Mouse (Mus musculus): ENCODE results near the gene Wdr59. TPM values are rescaled to one million over a fixed set of nuclear protein-coding genes. Genes with fewer than 3 reads are reported as not detected.
A peak's percentile ranks its signal among the peaks of the same experiment; 100 is the strongest.

The Wdr59 gene
- polyA plus RNA-seq, 1 experiment: 4.8 TPM

GRCm38 (mm10) chr8:111528071-111528470 lies 6.2 kb upstream of the Wdr59 start:
- no peak overlapping the region for H3K27ac ChIP-seq (ENCODE audit: insufficient read depth, low read depth, low read length)
- no peak overlapping the region for H3K4me3 ChIP-seq (ENCODE audit: insufficient read depth, low read length)
- peaks cover 27% of the 10 kb centered on the region for H3K4me1 ChIP-seq (ENCODE audit: control insufficient read depth, insufficient read depth, low read length)
- TF ChIP-seq POLR2A (IDR thresholded peaks at IDR 0.05; ENCODE audit: borderline replicate concordance, low read depth, low read length): no peak
- TF ChIP-seq CTCF (IDR thresholded peaks at IDR 0.05; ENCODE audit: low read depth, low read length): no peak

DNA sequence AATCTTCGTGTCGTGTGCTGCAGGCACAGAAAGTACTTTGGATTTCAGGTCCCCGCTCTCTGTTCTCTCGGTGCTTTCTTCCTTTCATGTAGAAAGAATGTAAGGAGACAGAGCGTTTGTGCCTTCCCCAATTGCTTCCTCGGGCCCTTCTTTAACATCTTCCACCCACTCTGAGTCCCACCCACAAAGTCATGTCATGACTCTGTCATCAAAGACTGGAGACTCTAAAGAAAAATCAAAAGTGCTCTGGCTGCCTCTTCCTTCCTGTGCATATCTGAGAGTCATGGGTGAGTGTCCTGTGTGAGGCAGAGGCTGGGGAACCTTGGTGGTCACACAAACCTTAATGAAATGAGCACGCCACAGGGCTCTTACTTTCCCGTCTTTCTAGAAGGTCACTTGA lies 5.3 kb upstream of the Wdr59 start:
- TF ChIP-seq CTCF (IDR thresholded peaks at IDR 0.05; ENCODE audit: low read depth, low read length): no peak
- TF ChIP-seq POLR2A (IDR thresholded peaks at IDR 0.05; ENCODE audit: borderline replicate concordance, low read depth, low read length): no peak
- Histone ChIP-seq H3K4me3 (ENCODE audit: insufficient read depth, low read length) (0 out of 2 replicates have a peak overlapping the region, but pooled peaks have one; percentile 15), H3K4me1 (ENCODE audit: control insufficient read depth, insufficient read depth, low read length) (peaks cover 29% of the 10 kb centered on the region), H3K27ac (ENCODE audit: insufficient read depth, low read depth, low read length) (peak overlapping the region; percentile 74)

DNA sequence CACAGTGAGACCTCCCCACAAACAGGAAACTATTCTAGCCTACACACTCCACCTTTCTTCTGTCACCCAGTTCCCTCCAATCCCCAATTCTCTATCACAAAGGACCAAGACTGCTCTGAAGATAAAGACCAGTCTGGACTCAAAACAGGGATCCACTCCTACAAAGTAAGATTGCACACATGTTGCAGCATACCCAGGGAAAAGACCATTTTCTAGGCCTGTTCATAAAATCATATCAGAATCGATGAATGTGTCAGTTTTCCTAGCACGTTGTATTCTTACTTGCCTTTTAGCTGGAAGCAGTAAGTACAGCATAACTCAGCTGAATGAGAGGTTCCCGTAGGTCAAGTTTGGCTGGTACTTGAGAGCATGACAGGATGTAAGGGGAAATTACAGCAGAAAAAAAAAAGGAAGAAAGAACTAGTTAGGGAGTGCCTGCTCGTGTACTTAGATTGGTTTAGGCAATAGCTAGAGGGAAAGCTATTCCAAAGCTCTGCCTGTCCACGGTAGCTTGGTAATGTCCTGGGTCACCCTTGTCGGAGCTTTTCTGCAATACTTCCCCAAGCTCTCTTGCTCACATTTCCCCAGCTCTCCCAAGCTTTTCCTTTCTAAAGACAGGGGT lies 4.6 kb upstream of the Wdr59 start:
- TF ChIP-seq CTCF (IDR thresholded peaks at IDR 0.05; ENCODE audit: low read depth, low read length): no peak
- no peak for TF ChIP-seq POLR2A (IDR thresholded peaks at IDR 0.05; ENCODE audit: borderline replicate concordance, low read depth, low read length)
- peak overlapping the region; percentile 15; the same call in 1 of the 2 replicates for H3K4me3 ChIP-seq (ENCODE audit: insufficient read depth, low read length)
- peak overlapping the region; percentile 74 for H3K27ac ChIP-seq (ENCODE audit: insufficient read depth, low read depth, low read length)
- H3K4me1 ChIP-seq (ENCODE audit: control insufficient read depth, insufficient read depth, low read length): peaks cover 29% of the 10 kb centered on the region

DNA sequence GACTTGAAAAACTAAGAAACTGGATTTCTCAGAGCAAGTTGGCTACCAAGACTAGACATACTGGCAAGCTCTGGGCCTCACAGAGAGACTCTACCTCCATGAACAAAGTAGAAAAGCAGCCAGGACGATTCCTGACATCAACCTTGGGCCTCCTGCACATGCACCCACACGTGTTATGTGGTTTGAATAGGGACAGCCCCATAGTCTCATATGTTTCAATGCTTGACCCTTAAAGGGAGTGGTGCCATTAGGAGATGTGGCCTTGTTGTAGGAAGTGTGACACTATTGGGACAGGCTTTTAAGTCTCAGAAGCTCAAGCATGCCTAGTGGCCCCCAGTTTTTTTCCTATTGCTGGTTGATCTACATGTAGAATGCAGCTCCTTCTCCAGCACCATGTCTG lies 4.4 kb downstream of the Wdr59 start:
- Histone ChIP-seq H3K4me1 (ENCODE audit: control insufficient read depth, insufficient read depth, low read length) (peaks cover 9% of the 10 kb centered on the region), H3K4me3 (ENCODE audit: insufficient read depth, low read length) (no peak overlapping the region), H3K27ac (ENCODE audit: insufficient read depth, low read depth, low read length) (no peak overlapping the region)
- TF ChIP-seq POLR2A (IDR thresholded peaks at IDR 0.05; ENCODE audit: borderline replicate concordance, low read depth, low read length): no peak
- no peak for TF ChIP-seq CTCF (IDR thresholded peaks at IDR 0.05; ENCODE audit: low read depth, low read length)

DNA sequence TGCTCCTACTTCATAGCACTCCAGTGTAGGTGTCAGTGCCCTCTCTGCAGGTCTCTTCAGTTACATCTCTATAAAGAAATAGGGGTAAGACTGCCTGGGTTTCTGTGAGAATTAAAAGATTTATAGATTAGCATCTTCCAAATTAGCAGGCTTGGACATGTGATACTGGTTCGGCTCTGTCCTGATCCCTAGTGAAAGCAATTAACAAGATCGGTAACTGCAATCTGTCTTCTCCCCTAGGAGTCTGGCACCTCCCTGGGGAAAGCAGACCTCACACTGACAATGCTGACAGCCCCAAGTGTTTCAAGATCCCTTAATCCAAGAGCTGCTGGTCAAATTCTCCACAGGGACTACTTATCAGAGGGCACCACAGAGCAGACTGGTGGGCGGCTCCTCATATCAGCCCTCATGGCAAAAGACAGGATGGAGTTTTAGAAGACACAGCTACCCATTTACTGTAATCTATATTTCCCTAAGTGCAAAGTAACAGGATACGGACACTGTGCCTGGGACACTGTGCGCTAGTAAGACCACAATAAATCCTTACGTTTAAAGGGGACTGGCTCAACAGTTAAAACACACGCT lies 5.3 kb downstream of the Wdr59 start:
- TF ChIP-seq POLR2A (IDR thresholded peaks at IDR 0.05; ENCODE audit: borderline replicate concordance, low read depth, low read length) (no peak), CTCF (IDR thresholded peaks at IDR 0.05; ENCODE audit: low read depth, low read length) (no peak)
- Histone ChIP-seq H3K4me1 (ENCODE audit: control insufficient read depth, insufficient read depth, low read length) (peaks cover 10% of the 10 kb centered on the region), H3K4me3 (ENCODE audit: insufficient read depth, low read length) (no peak overlapping the region), H3K27ac (ENCODE audit: insufficient read depth, low read depth, low read length) (no peak overlapping the region)

GRCm38 (mm10) chr8:111513446-111513845 lies 8.4 kb downstream of the Wdr59 start:
- H3K27ac ChIP-seq (ENCODE audit: insufficient read depth, low read depth, low read length): no peak overlapping the region
- H3K4me1 ChIP-seq (ENCODE audit: control insufficient read depth, insufficient read depth, low read length): peaks cover 20% of the 10 kb centered on the region
- H3K4me3 ChIP-seq (ENCODE audit: insufficient read depth, low read length): no peak overlapping the region
- no peak for TF ChIP-seq POLR2A (IDR thresholded peaks at IDR 0.05; ENCODE audit: borderline replicate concordance, low read depth, low read length)
- no peak for TF ChIP-seq CTCF (IDR thresholded peaks at IDR 0.05; ENCODE audit: low read depth, low read length)

DNA sequence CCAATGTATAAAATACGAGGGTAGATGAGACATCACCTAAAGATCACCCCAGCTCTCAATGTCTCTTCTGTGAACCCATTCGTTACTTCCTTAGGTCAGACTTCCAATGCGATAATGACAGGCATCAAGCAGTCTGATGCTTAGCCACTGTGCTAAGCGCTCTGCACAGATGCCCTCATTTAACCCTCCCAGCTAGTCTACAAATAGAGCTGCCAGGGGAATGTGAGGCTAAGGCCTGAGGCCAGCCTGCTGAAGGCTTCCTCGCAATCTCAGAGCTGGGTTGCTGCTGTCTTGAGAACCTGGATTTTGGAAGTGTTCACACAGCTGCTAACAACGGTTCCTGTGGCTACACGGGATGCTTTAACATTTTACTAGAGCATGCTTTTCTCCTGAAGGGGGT lies 9.0 kb downstream of the Wdr59 start:
- TF ChIP-seq CTCF (IDR thresholded peaks at IDR 0.05; ENCODE audit: low read depth, low read length) (no peak), POLR2A (IDR thresholded peaks at IDR 0.05; ENCODE audit: borderline replicate concordance, low read depth, low read length) (no peak)
- no peak overlapping the region for H3K27ac ChIP-seq (ENCODE audit: insufficient read depth, low read depth, low read length)
- H3K4me1 ChIP-seq (ENCODE audit: control insufficient read depth, insufficient read depth, low read length): peaks cover 21% of the 10 kb centered on the region

DNA sequence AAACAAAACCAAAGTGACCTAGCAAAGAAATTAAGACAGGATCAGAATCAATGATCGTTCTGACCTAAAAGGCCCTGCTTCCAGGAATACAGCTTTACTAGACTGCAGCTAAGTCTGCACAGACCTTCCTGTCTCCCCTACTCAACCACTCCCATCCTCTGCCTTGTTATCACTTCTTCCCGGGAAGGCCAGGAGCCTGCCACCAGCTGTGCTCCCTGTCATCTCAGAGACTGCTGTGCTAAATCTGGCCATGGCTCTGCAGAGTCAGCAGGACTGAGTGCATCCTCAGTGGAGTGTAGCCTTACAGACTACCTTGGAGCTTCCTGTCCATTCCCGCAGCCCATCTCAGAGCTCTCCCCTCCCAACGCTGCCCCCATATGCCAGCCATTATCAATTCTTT lies 11.5 kb downstream of the Wdr59 start:
- Histone ChIP-seq H3K4me1 (ENCODE audit: control insufficient read depth, insufficient read depth, low read length) (peaks cover 21% of the 10 kb centered on the region), H3K4me3 (ENCODE audit: insufficient read depth, low read length) (no peak overlapping the region), H3K27ac (ENCODE audit: insufficient read depth, low read depth, low read length) (no peak overlapping the region)
- TF ChIP-seq POLR2A (IDR thresholded peaks at IDR 0.05; ENCODE audit: borderline replicate concordance, low read depth, low read length) (no peak), CTCF (IDR thresholded peaks at IDR 0.05; ENCODE audit: low read depth, low read length) (no peak)

More for the DNA sequence above, 9.0 kb downstream of the Wdr59 start:
- no peak overlapping the region for H3K4me3 ChIP-seq (ENCODE audit: insufficient read depth, low read length)

- H3K27ac ChIP-seq (ENCODE audit: insufficient read depth, low read depth, low read length): no peak overlapping the region
- no peak overlapping the region for H3K4me3 ChIP-seq (ENCODE audit: insufficient read depth, low read length)
Observed at GRCm38 (mm10) chr8:111509278-111509677, 12.6 kb downstream of the Wdr59 start.

DNA sequence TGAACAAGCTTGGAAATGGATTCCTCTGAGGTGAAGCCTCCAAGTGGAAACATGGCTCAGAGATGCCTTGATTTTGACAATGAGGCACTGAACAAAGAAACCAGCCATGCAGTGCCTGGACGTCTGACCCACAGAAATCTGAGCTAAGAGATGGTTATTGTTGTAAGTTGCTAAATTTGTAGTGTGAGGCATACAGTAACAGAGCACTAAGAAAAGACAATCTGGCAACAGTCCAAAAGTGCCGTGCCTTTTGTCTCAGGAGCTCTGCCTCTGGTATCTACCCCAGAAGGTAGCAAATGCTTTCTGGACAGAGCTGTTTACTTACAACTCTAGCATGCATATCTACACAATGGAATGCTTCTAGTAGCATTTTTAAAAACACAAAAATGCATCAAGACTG lies 13.3 kb downstream of the Wdr59 start:
- H3K4me3 ChIP-seq (ENCODE audit: insufficient read depth, low read length): no peak overlapping the region
- TF ChIP-seq POLR2A (IDR thresholded peaks at IDR 0.05; ENCODE audit: borderline replicate concordance, low read depth, low read length) (no peak), CTCF (IDR thresholded peaks at IDR 0.05; ENCODE audit: low read depth, low read length) (no peak)
- no peak overlapping the region for H3K27ac ChIP-seq (ENCODE audit: insufficient read depth, low read depth, low read length)
- peaks cover 21% of the 10 kb centered on the region for H3K4me1 ChIP-seq (ENCODE audit: control insufficient read depth, insufficient read depth, low read length)

More at GRCm38 (mm10) chr8:111509278-111509677, 12.6 kb downstream of the Wdr59 start:
- peaks cover 21% of the 10 kb centered on the region for H3K4me1 ChIP-seq (ENCODE audit: control insufficient read depth, insufficient read depth, low read length)
- TF ChIP-seq POLR2A (IDR thresholded peaks at IDR 0.05; ENCODE audit: borderline replicate concordance, low read depth, low read length): no peak
- TF ChIP-seq CTCF (IDR thresholded peaks at IDR 0.05; ENCODE audit: low read depth, low read length): no peak

Data from bone marrow macrophage, adult 2 months (primary cell).